Mouse (Mus musculus): Measurements from ENCODE around the gene Atp2b4. TPM values are rescaled to one million over a fixed set of nuclear protein-coding genes. Genes with fewer than 3 reads are reported as not detected.

Atp2b4 gene
- polyA plus RNA-seq, 1 experiment from 2014 or later = 8.5 TPM

GRCm38 (mm10) chr1:133797327-133797978 is 3.4 kb downstream of the Atp2b4 start:
- no peak for ATAC-seq (replicated peaks; ENCODE audit: low FRiP score)
- no peak overlapping the region for H3K9ac ChIP-seq
- 0 out of 2 replicates have a peak overlapping the region, but pooled peaks have one; percentile 12 for H3K4me2 ChIP-seq

GRCm38 (mm10) chr1:133793646-133794045 is 7.2 kb downstream of the Atp2b4 start:
- no peak overlapping the region for H3K9ac ChIP-seq
- no peaks in the 10 kb centered on the region; the same call in 1 of the 2 replicates for H3K9me3 ChIP-seq (replicated peaks)
- no peak overlapping the region for H3K27ac ChIP-seq
- no peak for ATAC-seq (replicated peaks; ENCODE audit: low FRiP score)
- H3K4me3 ChIP-seq (replicated peaks) = no peak overlapping the region
- 55% methylated on average over 1 of the region's 1 CpGs for WGBS
- H3K36me3 ChIP-seq = no peaks in the 10 kb centered on the region
- H3K4me2 ChIP-seq = no peak overlapping the region
- peaks cover 11% of the 10 kb centered on the region for H3K4me1 ChIP-seq
- no peaks in the 10 kb centered on the region for H3K27me3 ChIP-seq

More at GRCm38 (mm10) chr1:133797327-133797978, 3.4 kb downstream of the Atp2b4 start:
- H3K27ac ChIP-seq = no peak overlapping the region
- H3K9me3 ChIP-seq (replicated peaks) = no peaks in the 10 kb centered on the region
- 75% methylated on average over 1 of the region's 1 CpGs for WGBS
- no peaks in the 10 kb centered on the region for H3K36me3 ChIP-seq
- H3K27me3 ChIP-seq = 0 out of 2 replicates have a peak, but pooled peaks cover 4% of the 10 kb centered on the region
- H3K4me3 ChIP-seq (replicated peaks) = no peak overlapping the region
- H3K4me1 ChIP-seq = peaks cover 45% of the 10 kb centered on the region

- Histone ChIP-seq H3K4me1 (no peaks in the 10 kb centered on the region), H3K4me2 (no peak overlapping the region), H3K36me3 (no peaks in the 10 kb centered on the region), H3K27ac (no peak overlapping the region), H3K9me3 (replicated peaks) (no peaks in the 10 kb centered on the region; the same call in 1 of the 2 replicates), H3K4me3 (replicated peaks) (no peak overlapping the region), H3K9ac (no peak overlapping the region), H3K27me3 (no peaks in the 10 kb centered on the region)
- no peak for ATAC-seq (replicated peaks; ENCODE audit: low FRiP score)
- WGBS = 92% methylated on average over 4 of the region's 4 CpGs
Measured at GRCm38 (mm10) chr1:133790011-133790410, 10.8 kb downstream of the Atp2b4 start.

GRCm38 (mm10) chr1:133788864-133789263 is 12.0 kb downstream of the Atp2b4 start:
- no peak overlapping the region for H3K4me2 ChIP-seq
- no peak overlapping the region for H3K4me3 ChIP-seq (replicated peaks)
- H3K4me1 ChIP-seq = no peaks in the 10 kb centered on the region
- ATAC-seq (replicated peaks; ENCODE audit: low FRiP score) = no peak
- H3K9me3 ChIP-seq (replicated peaks) = no peaks in the 10 kb centered on the region; the same call in 1 of the 2 replicates
- WGBS = 61% methylated on average over 5 of the region's 5 CpGs
- H3K27ac ChIP-seq = no peak overlapping the region
- H3K36me3 ChIP-seq = no peaks in the 10 kb centered on the region
- no peak overlapping the region for H3K9ac ChIP-seq
- H3K27me3 ChIP-seq = no peaks in the 10 kb centered on the region

- no peaks in the 10 kb centered on the region for H3K27me3 ChIP-seq
- H3K4me1 ChIP-seq = no peaks in the 10 kb centered on the region
- no peak overlapping the region for H3K9ac ChIP-seq
- no peak for ATAC-seq (replicated peaks; ENCODE audit: low FRiP score)
- H3K9me3 ChIP-seq (replicated peaks) = no peaks in the 10 kb centered on the region; the same call in 1 of the 2 replicates
- no peak overlapping the region for H3K4me3 ChIP-seq (replicated peaks)
- H3K27ac ChIP-seq = no peak overlapping the region
- no peaks in the 10 kb centered on the region for H3K36me3 ChIP-seq
- H3K4me2 ChIP-seq = no peak overlapping the region
- 75% methylated on average over 10 of the region's 10 CpGs for WGBS
Measured at GRCm38 (mm10) chr1:133787500-133788210, 13.2 kb downstream of the Atp2b4 start.

GRCm38 (mm10) chr1:133784621-133785020 is 16.2 kb downstream of the Atp2b4 start:
- WGBS = 81% methylated on average over 3 of the region's 3 CpGs
- no peak overlapping the region for H3K9ac ChIP-seq
- no peaks in the 10 kb centered on the region for H3K27me3 ChIP-seq
- no peaks in the 10 kb centered on the region for H3K36me3 ChIP-seq
- H3K4me1 ChIP-seq = no peaks in the 10 kb centered on the region
- no peak overlapping the region for H3K4me2 ChIP-seq
- no peak overlapping the region for H3K27ac ChIP-seq
- no peaks in the 10 kb centered on the region for H3K9me3 ChIP-seq (replicated peaks)
- no peak overlapping the region for H3K4me3 ChIP-seq (replicated peaks)
- no peak for ATAC-seq (replicated peaks; ENCODE audit: low FRiP score)

GRCm38 (mm10) chr1:133781531-133781930 is 19.3 kb downstream of the Atp2b4 start:
- no peaks in the 10 kb centered on the region for H3K36me3 ChIP-seq
- H3K4me3 ChIP-seq (replicated peaks) = no peak overlapping the region
- no peaks in the 10 kb centered on the region for H3K9me3 ChIP-seq (replicated peaks)
- WGBS = 55% methylated on average over 3 of the region's 3 CpGs
- no peak for ATAC-seq (replicated peaks; ENCODE audit: low FRiP score)
- no peak overlapping the region for H3K27ac ChIP-seq
- no peaks in the 10 kb centered on the region for H3K4me1 ChIP-seq
- no peak overlapping the region for H3K4me2 ChIP-seq
- no peaks in the 10 kb centered on the region for H3K27me3 ChIP-seq
- no peak overlapping the region for H3K9ac ChIP-seq

GRCm38 (mm10) chr1:133779043-133779442 is 21.8 kb downstream of the Atp2b4 start:
- H3K4me3 ChIP-seq (replicated peaks) = no peak overlapping the region
- H3K4me1 ChIP-seq = no peaks in the 10 kb centered on the region
- 92% methylated on average over 1 of the region's 1 CpGs for WGBS
- H3K36me3 ChIP-seq = no peaks in the 10 kb centered on the region
- H3K27me3 ChIP-seq = no peaks in the 10 kb centered on the region
- H3K4me2 ChIP-seq = no peak overlapping the region
- no peak overlapping the region for H3K9ac ChIP-seq
- H3K27ac ChIP-seq = no peak overlapping the region
- H3K9me3 ChIP-seq (replicated peaks) = no peaks in the 10 kb centered on the region
- no peak for ATAC-seq (replicated peaks; ENCODE audit: low FRiP score)

- H3K27ac ChIP-seq = no peak overlapping the region
- no peak overlapping the region for H3K4me2 ChIP-seq
- H3K36me3 ChIP-seq = no peaks in the 10 kb centered on the region
- H3K9me3 ChIP-seq (replicated peaks) = no peaks in the 10 kb centered on the region
- WGBS = 85% methylated on average over 15 of the region's 15 CpGs
- H3K4me1 ChIP-seq = no peaks in the 10 kb centered on the region
- ATAC-seq (replicated peaks; ENCODE audit: low FRiP score) = no peak
- no peaks in the 10 kb centered on the region for H3K27me3 ChIP-seq
- no peak overlapping the region for H3K9ac ChIP-seq
- no peak overlapping the region for H3K4me3 ChIP-seq (replicated peaks)
Measured at GRCm38 (mm10) chr1:133777651-133778231, 23.1 kb downstream of the Atp2b4 start.

- 62% methylated on average over 9 of the region's 9 CpGs for WGBS
- H3K9ac ChIP-seq = no peak overlapping the region
Measured at GRCm38 (mm10) chr1:133772553-133772952, 28.3 kb downstream of the Atp2b4 start.

GRCm38 (mm10) chr1:133771831-133772399 is 28.9 kb downstream of the Atp2b4 start:
- no peak for ATAC-seq (replicated peaks; ENCODE audit: low FRiP score)
- H3K27ac ChIP-seq = no peak overlapping the region
- H3K36me3 ChIP-seq = no peaks in the 10 kb centered on the region
- WGBS = 71% methylated on average over 10 of the region's 10 CpGs
- peaks cover 21% of the 10 kb centered on the region for H3K4me1 ChIP-seq
- no peaks in the 10 kb centered on the region for H3K9me3 ChIP-seq (replicated peaks)
- H3K4me3 ChIP-seq (replicated peaks) = no peak overlapping the region
- H3K27me3 ChIP-seq = no peaks in the 10 kb centered on the region
- H3K4me2 ChIP-seq = no peak overlapping the region
- no peak overlapping the region for H3K9ac ChIP-seq

More at GRCm38 (mm10) chr1:133772553-133772952, 28.3 kb downstream of the Atp2b4 start:
- H3K4me2 ChIP-seq = no peak overlapping the region
- no peaks in the 10 kb centered on the region for H3K27me3 ChIP-seq
- H3K9me3 ChIP-seq (replicated peaks) = no peaks in the 10 kb centered on the region
- no peak for ATAC-seq (replicated peaks; ENCODE audit: low FRiP score)
- 0 out of 2 replicates have a peak overlapping the region, but pooled peaks have one; percentile 6 for H3K27ac ChIP-seq
- no peaks in the 10 kb centered on the region for H3K36me3 ChIP-seq
- H3K4me3 ChIP-seq (replicated peaks) = no peak overlapping the region
- H3K4me1 ChIP-seq = peaks cover 15% of the 10 kb centered on the region

GRCm38 (mm10) chr1:133767994-133768393 is 32.8 kb downstream of the Atp2b4 start:
- Histone ChIP-seq H3K4me2 (no peak overlapping the region), H3K4me1 (peaks cover 37% of the 10 kb centered on the region), H3K27me3 (no peaks in the 10 kb centered on the region), H3K36me3 (no peaks in the 10 kb centered on the region), H3K9me3 (replicated peaks) (no peaks in the 10 kb centered on the region), H3K4me3 (replicated peaks) (no peak overlapping the region), H3K27ac (no peak overlapping the region), H3K9ac (no peak overlapping the region)
- ATAC-seq (replicated peaks; ENCODE audit: low FRiP score) = no peak
- 84% methylated on average over 5 of the region's 5 CpGs for WGBS
